Mouse (Mus musculus): ENCODE data around the gene Me1. TPM values are rescaled to one million over a fixed set of nuclear protein-coding genes. Genes with fewer than 3 reads are reported as not detected.

The Me1 gene
- polyA plus RNA-seq, 1 experiment from 2014 or later, result 18.9 TPM

DNA sequence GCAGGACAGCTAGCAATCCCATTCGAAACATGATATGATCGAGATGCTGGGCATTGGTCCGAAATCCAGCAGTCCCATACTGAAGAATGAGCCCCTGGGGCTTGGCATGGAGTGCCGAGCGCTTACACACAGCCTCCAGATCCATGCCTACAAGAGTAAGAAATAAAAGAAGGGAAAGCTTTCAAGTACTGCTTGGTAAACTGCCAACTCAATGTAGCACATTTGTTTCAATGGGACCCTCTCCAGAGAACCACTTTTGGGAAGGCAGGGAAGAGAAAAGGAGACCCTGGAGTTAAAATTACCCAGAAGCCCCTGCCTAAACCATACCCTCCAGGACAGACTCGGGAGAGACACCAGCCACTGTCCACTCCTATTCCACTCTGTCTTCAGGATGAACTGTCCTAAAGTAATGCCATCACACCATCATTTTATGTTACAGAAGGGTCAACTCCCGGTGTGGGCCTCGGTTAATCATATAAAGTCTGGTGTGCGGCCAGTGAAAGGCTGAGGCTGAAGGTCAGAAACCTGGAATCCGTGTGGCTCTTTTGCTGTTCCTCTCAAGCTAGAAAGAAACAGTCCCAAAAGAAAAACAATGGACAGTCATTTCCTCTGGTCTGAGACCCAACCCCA, 125.4 kb downstream of the Me1 start:
- Histone ChIP-seq H3K9ac (replicated peaks; ENCODE audit: low read length) (no peak overlapping the region), H3K27me3 (ENCODE audit: control insufficient read depth, insufficient read depth, low read length) (no peaks in the 10 kb centered on the region), H3K36me3 (replicated peaks; ENCODE audit: control insufficient read depth, insufficient read depth, low read depth, low read length) (no peaks in the 10 kb centered on the region; the same call in 1 of the 2 replicates), H3K9me3 (replicated peaks; ENCODE audit: control insufficient read depth, low read length) (no peaks in the 10 kb centered on the region), H3K27ac (replicated peaks; ENCODE audit: low read depth, low read length) (no peak overlapping the region), H3K4me2 (ENCODE audit: low read depth, low read length) (no peak overlapping the region), H3K4me1 (ENCODE audit: control insufficient read depth, insufficient read depth, low read length) (no peaks in the 10 kb centered on the region), H3K4me3 (ENCODE audit: low read depth, low read length) (no peak overlapping the region; the same call in 1 of the 2 replicates)
- ATAC-seq (replicated peaks; ENCODE audit: insufficient number of reproducible peaks, low FRiP score, low TSS enrichment, low read depth), result no peak
- no peak for DNase-seq (ENCODE audit: low spot score)
- 79% methylated on average over 10 of the region's 10 CpGs for WGBS

DNA sequence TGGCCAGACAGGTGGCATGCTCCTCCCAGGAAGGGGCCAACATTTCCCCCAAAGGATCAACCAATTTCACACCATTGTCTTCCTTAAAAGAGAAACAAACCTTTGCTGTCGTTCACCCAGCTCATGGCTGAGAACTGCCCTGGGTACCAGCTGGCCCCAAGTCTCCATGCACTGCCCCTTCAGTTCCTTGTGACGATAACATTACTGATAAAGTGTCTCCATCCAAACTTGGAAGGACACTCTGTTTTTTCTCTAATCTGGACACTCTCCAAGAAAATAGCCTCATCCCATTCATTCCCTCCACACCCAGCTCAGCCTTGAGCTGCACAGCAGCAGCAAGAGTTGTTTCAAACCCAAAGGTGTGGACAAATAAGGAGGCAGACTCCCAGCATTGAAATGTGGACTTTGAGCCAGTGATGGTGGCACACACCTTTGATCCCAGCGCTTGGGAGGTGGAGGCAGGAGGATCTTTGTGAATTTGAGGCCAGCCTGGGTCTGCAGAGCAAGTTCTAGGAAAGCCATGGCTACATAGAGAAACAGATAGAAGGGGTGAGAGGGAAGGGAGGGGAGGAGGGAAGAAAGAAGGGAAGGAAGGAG, 126.3 kb downstream of the Me1 start:
- no peak for ATAC-seq (replicated peaks; ENCODE audit: insufficient number of reproducible peaks, low FRiP score, low TSS enrichment, low read depth)
- Histone ChIP-seq H3K4me3 (ENCODE audit: low read depth, low read length) (no peak overlapping the region), H3K4me2 (ENCODE audit: low read depth, low read length) (no peak overlapping the region), H3K27ac (replicated peaks; ENCODE audit: low read depth, low read length) (no peak overlapping the region), H3K4me1 (ENCODE audit: control insufficient read depth, insufficient read depth, low read length) (no peaks in the 10 kb centered on the region), H3K36me3 (replicated peaks; ENCODE audit: control insufficient read depth, insufficient read depth, low read depth, low read length) (no peaks in the 10 kb centered on the region; the same call in 1 of the 2 replicates), H3K9me3 (replicated peaks; ENCODE audit: control insufficient read depth, low read length) (no peaks in the 10 kb centered on the region), H3K27me3 (ENCODE audit: control insufficient read depth, insufficient read depth, low read length) (no peaks in the 10 kb centered on the region), H3K9ac (replicated peaks; ENCODE audit: low read length) (no peak overlapping the region)
- 82% methylated on average over 3 of the region's 3 CpGs for WGBS
- no peak for DNase-seq (ENCODE audit: low spot score)

DNA sequence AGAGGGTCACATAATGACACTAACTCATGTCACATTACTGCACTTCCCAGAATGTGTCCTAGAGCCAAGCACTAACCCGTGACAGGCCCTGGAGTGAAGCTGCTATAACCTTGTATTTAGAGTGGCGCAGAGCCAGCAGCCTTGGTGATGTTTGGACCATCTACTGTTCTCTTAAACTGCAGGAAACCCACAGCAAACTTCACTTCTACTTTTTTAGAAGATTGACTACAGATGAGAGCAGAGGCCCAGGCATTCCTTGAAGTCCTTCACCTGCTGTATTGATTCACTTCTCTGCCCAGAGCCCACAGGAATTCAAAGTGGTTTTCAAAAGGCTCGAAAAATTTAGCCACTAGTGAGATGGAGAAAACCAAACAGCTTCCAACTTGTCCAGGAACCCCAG, 135.2 kb downstream of the Me1 start:
- H3K4me1 ChIP-seq (ENCODE audit: control insufficient read depth, insufficient read depth, low read length), result no peaks in the 10 kb centered on the region
- no peak overlapping the region for H3K4me2 ChIP-seq (ENCODE audit: low read depth, low read length)
- H3K4me3 ChIP-seq (ENCODE audit: low read depth, low read length), result no peak overlapping the region
- H3K27ac ChIP-seq (replicated peaks; ENCODE audit: low read depth, low read length), result no peak overlapping the region
- 88% methylated on average over 3 of the region's 3 CpGs for WGBS
- H3K27me3 ChIP-seq (ENCODE audit: control insufficient read depth, insufficient read depth, low read length), result no peaks in the 10 kb centered on the region
- no peaks in the 10 kb centered on the region for H3K9me3 ChIP-seq (replicated peaks; ENCODE audit: control insufficient read depth, low read length)
- DNase-seq (ENCODE audit: low spot score) (no peak), ATAC-seq (replicated peaks; ENCODE audit: insufficient number of reproducible peaks, low FRiP score, low TSS enrichment, low read depth) (no peak)
- no peaks in the 10 kb centered on the region; the same call in 1 of the 2 replicates for H3K36me3 ChIP-seq (replicated peaks; ENCODE audit: control insufficient read depth, insufficient read depth, low read depth, low read length)
- H3K9ac ChIP-seq (replicated peaks; ENCODE audit: low read length), result no peak overlapping the region

DNA sequence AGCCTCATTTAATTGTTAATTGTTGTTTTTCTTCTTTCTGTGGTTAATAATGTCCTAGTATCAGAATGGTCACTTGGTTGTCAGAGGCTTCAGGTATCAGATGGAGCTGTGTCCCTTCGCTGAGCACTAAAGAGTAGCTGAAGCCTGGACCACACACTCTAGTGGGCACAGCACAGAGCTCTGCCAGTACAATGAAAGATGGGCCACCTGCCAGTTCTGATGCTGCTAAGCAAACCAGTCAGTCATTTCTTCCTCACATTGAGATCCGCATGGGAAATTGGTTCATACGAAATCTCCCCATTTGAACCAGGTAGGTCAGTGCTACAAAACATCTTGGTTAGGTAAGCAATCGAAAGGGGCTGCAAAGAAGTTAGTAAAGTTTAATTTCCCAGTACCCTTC, 141.1 kb downstream of the Me1 start:
- Histone ChIP-seq H3K36me3 (replicated peaks; ENCODE audit: control insufficient read depth, insufficient read depth, low read depth, low read length) (no peaks in the 10 kb centered on the region; the same call in none of the 2 replicates), H3K9ac (replicated peaks; ENCODE audit: low read length) (no peak overlapping the region), H3K4me3 (ENCODE audit: low read depth, low read length) (no peak overlapping the region), H3K4me1 (ENCODE audit: control insufficient read depth, insufficient read depth, low read length) (no peaks in the 10 kb centered on the region), H3K27ac (replicated peaks; ENCODE audit: low read depth, low read length) (no peak overlapping the region), H3K9me3 (replicated peaks; ENCODE audit: control insufficient read depth, low read length) (no peaks in the 10 kb centered on the region), H3K4me2 (ENCODE audit: low read depth, low read length) (no peak overlapping the region), H3K27me3 (ENCODE audit: control insufficient read depth, insufficient read depth, low read length) (no peaks in the 10 kb centered on the region)
- ATAC-seq (replicated peaks; ENCODE audit: insufficient number of reproducible peaks, low FRiP score, low TSS enrichment, low read depth) (no peak), DNase-seq (ENCODE audit: low spot score) (no peak)
- WGBS, result 92% methylated on average over 4 of the region's 4 CpGs

GRCm38 (mm10) chr9:86553886-86554285, 141.9 kb downstream of the Me1 start:
- Histone ChIP-seq H3K4me3 (ENCODE audit: low read depth, low read length) (no peak overlapping the region), H3K4me2 (ENCODE audit: low read depth, low read length) (no peak overlapping the region), H3K4me1 (ENCODE audit: control insufficient read depth, insufficient read depth, low read length) (no peaks in the 10 kb centered on the region), H3K27ac (replicated peaks; ENCODE audit: low read depth, low read length) (no peak overlapping the region), H3K9ac (replicated peaks; ENCODE audit: low read length) (no peak overlapping the region), H3K36me3 (replicated peaks; ENCODE audit: control insufficient read depth, insufficient read depth, low read depth, low read length) (no peaks in the 10 kb centered on the region; the same call in none of the 2 replicates), H3K27me3 (ENCODE audit: control insufficient read depth, insufficient read depth, low read length) (no peaks in the 10 kb centered on the region), H3K9me3 (replicated peaks; ENCODE audit: control insufficient read depth, low read length) (no peaks in the 10 kb centered on the region)
- ATAC-seq (replicated peaks; ENCODE audit: insufficient number of reproducible peaks, low FRiP score, low TSS enrichment, low read depth), result no peak
- no peak for DNase-seq (ENCODE audit: low spot score)
- 89% methylated on average over 9 of the region's 9 CpGs for WGBS

GRCm38 (mm10) chr9:86550717-86551116, 145.0 kb downstream of the Me1 start:
- H3K4me3 ChIP-seq (ENCODE audit: low read depth, low read length), result no peak overlapping the region
- no peak overlapping the region for H3K9ac ChIP-seq (replicated peaks; ENCODE audit: low read length)
- no peak for DNase-seq (ENCODE audit: low spot score)
- 92% methylated on average over 3 of the region's 3 CpGs for WGBS
- no peak overlapping the region for H3K4me2 ChIP-seq (ENCODE audit: low read depth, low read length)
- H3K9me3 ChIP-seq (replicated peaks; ENCODE audit: control insufficient read depth, low read length), result no peaks in the 10 kb centered on the region
- H3K27ac ChIP-seq (replicated peaks; ENCODE audit: low read depth, low read length), result no peak overlapping the region
- ATAC-seq (replicated peaks; ENCODE audit: insufficient number of reproducible peaks, low FRiP score, low TSS enrichment, low read depth), result no peak
- no peaks in the 10 kb centered on the region; the same call in none of the 2 replicates for H3K36me3 ChIP-seq (replicated peaks; ENCODE audit: control insufficient read depth, insufficient read depth, low read depth, low read length)
- H3K27me3 ChIP-seq (ENCODE audit: control insufficient read depth, insufficient read depth, low read length), result no peaks in the 10 kb centered on the region
- no peaks in the 10 kb centered on the region for H3K4me1 ChIP-seq (ENCODE audit: control insufficient read depth, insufficient read depth, low read length)

GRCm38 (mm10) chr9:86549637-86550162, 146.1 kb downstream of the Me1 start:
- DNase-seq (ENCODE audit: low spot score) (no peak), ATAC-seq (replicated peaks; ENCODE audit: insufficient number of reproducible peaks, low FRiP score, low TSS enrichment, low read depth) (no peak)
- H3K9ac ChIP-seq (replicated peaks; ENCODE audit: low read length), result no peak overlapping the region
- H3K9me3 ChIP-seq (replicated peaks; ENCODE audit: control insufficient read depth, low read length), result no peaks in the 10 kb centered on the region
- H3K36me3 ChIP-seq (replicated peaks; ENCODE audit: control insufficient read depth, insufficient read depth, low read depth, low read length), result no peaks in the 10 kb centered on the region; the same call in none of the 2 replicates
- 83% methylated on average over 5 of the region's 5 CpGs for WGBS
- no peak overlapping the region for H3K4me2 ChIP-seq (ENCODE audit: low read depth, low read length)
- H3K4me3 ChIP-seq (ENCODE audit: low read depth, low read length), result no peak overlapping the region
- H3K27ac ChIP-seq (replicated peaks; ENCODE audit: low read depth, low read length), result no peak overlapping the region
- no peaks in the 10 kb centered on the region for H3K4me1 ChIP-seq (ENCODE audit: control insufficient read depth, insufficient read depth, low read length)
- H3K27me3 ChIP-seq (ENCODE audit: control insufficient read depth, insufficient read depth, low read length), result no peaks in the 10 kb centered on the region

GRCm38 (mm10) chr9:86544559-86544958, 151.2 kb downstream of the Me1 start:
- Histone ChIP-seq H3K4me1 (ENCODE audit: control insufficient read depth, insufficient read depth, low read length) (no peaks in the 10 kb centered on the region), H3K9ac (replicated peaks; ENCODE audit: low read length) (no peak overlapping the region), H3K4me2 (ENCODE audit: low read depth, low read length) (no peak overlapping the region), H3K36me3 (replicated peaks; ENCODE audit: control insufficient read depth, insufficient read depth, low read depth, low read length) (no peaks in the 10 kb centered on the region; the same call in 1 of the 2 replicates), H3K27me3 (ENCODE audit: control insufficient read depth, insufficient read depth, low read length) (no peaks in the 10 kb centered on the region), H3K4me3 (ENCODE audit: low read depth, low read length) (no peak overlapping the region), H3K27ac (replicated peaks; ENCODE audit: low read depth, low read length) (no peak overlapping the region), H3K9me3 (replicated peaks; ENCODE audit: control insufficient read depth, low read length) (no peaks in the 10 kb centered on the region)
- DNase-seq (ENCODE audit: low spot score) (no peak), ATAC-seq (replicated peaks; ENCODE audit: insufficient number of reproducible peaks, low FRiP score, low TSS enrichment, low read depth) (no peak)
- 77% methylated on average over 1 of the region's 1 CpGs for WGBS
